Mouse (Mus musculus): Measurements from ENCODE around the gene Sfrp5.
A peak's percentile ranks its signal among the peaks of the same experiment; 100 is the strongest.

Gene Sfrp5

DNA sequence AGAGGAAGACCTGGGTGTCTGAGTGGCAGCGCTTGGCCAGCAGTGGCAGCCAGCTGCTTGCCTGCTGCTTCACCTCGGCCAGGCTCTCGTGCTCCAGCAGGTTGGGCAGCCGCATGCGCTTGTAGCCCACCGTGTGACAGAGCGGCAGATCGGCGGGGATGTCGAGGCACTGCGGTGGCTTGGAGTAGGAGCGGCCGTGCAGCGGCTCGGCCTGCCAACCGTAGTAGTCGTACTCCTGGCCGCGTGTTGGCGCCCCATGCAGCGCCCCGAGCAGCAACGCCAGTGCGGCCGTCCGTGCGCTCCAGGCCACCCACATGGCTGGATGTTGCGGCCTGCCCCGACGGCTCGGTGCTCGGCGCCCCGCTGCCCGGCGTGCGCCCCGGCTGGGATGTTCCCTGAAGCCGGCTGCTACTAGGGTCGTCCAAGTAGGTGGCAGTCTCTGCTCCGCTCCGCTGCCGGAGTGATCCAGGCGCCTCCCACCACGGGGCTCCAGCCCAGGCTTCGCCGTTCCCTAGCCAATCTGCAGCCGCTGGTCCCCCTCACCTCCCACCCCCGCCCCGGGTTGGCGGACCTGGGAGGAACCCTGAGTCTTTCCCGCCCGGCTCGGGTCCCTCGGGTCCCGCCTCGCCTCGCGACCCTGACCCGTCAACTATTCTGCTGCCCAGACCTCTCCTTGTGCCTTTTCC is at the start of gene Sfrp5:
Gene Sfrp5, minus strand, starts transcription at position 557 of the 686 bp plus-strand sequence.
- DNase-seq = no peak

DNA sequence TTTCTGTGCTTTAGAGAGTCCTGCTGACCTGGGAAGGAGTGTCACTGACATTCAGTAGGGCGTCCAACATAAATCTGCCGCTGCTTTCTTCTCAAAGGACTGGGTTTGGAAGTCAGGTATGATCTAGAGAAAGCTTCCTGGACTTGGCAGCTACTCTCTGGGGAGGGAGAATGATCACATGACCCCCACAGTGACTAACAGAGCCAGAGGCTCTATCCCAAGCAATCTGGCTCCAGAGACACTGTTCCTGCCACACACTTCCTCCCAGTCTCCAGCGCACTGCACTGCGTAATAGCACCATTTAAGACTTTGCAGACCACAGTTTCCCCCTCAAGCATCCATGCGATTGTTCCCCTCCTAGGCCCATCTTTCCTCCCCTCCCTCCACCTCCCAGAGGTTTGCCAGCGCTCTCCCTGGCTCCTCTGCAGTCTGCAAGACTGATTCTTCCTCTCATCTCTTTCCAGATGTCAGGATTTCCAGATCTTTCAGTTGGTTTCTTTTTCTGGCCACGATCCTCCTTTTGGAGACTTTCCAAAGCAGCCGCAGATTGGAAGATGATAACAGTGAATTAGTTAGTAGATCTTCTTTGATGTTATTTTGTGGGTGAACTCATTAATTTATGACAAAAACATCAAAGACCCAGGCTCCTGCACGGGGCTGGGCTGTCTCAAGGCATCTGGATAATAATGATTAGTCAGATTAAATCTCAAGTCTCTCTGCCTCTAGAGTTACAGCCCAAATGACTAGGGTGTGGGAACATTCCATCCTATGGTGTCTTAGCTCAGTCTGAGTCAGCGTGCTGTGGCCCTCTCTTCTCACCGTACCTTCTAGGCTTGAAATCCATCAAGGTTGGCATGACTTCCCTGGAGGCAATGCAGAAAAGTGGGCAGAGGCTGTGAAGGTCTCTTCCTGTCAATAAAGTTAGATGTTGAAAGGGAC is 48.2 kb upstream of the Sfrp5 start:
- peak in 1 of 2 experiments; percentile 14 for DNase-seq

DNA sequence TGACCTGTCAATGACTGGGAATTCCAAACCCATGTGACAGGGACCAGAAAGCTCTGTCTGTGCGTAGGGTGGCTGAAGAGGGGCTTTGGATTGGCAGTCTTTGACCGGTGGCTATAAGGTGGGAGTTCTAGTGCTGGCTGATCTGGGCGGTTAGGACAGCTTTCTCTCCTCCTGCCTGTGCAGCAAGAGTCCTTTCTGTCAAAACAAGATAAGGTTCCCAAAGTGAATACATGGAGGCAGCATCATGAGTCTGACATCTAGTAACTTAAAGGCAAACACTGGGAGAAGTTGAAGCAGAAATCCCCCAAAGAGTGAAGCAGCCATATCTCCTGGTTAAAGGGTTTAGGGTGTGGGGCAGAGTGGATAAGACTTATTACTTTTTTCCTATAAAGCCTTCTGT is 45.5 kb upstream of the Sfrp5 start, which contains the start of gene Golga7b:
Gene Golga7b, plus strand, starts transcription at position 56 of the 400 bp plus-strand sequence.
- DNase-seq = no peak

DNA sequence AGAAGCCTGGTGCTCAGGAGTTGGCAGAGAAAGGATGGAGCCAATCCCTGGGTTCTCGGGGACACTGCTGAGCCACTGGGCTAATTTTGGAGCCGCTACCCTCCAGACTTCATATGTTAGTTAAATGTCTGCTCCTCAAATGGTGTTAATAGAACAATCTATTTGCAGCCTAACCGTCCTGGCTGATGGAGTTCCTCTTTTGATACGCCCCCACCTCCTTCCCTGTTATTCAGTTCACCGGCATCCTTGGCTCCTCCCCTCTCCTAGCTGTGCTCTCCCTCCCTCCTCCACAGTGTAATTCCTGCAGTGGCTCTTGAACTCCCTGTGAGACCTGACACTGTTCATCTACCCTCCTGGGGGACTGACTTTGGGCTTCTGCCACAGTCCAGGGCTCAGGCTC is 44.6 kb upstream of the Sfrp5 start:
- DNase-seq = peak in 1 of 2 experiments; percentile 9

DNA sequence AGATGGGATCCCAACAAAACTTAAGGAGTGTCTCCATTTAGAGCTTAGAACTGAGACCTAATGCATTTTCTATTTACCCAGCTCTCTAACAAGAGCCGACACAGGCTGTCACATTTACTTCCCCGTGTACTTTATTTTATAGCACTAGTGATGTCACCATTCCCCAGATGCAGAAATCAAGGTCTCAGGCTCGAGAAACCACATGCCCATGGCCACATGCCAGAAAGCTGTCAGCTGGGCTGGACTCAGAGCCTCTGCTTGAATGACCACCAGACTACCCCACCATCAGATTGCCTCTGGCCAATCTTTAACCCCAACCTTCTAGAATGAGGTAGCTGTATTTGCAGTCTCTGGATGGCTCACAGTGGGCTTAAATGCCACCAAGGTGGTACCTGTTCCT is 41.3 kb upstream of the Sfrp5 start:
- DNase-seq = no peak

DNA sequence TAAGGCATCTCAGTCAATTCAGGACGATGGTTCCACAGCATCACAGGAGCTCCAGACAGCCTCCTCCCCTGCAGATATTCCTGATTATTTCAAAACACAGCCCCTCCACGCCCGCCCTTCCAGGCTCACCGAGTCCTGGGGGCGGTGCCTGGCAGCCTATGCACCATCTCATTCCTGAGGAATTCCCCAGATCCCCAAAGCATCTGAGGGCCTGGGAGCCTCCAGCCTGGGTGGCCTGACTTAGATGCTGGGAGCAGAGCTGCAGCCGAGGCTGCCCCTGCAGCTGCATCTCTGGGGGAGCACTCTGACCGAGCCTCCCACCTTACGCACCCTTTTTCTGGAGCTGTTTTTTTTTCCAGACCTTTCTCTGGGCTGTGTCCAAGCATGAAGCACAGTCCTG is 38.8 kb upstream of the Sfrp5 start:
- no peak for DNase-seq

DNA sequence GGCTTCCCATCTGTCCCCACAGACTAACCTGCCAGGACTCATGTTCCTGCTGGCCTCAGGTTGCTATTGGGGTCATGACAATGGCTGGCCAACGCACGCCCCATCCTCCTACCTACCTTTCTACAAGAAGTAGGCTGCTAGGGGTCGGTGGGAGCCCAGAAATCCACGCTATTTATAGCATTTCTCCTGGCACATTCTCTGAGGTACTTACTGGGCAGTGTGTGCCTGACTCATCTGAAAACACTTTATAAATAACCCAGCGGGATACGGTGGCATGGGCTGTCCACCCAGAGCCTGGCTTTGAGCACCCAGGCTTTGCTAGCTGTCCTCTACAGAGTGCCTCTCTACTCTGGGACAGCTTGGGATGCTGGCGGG is 36.3 kb upstream of the Sfrp5 start:
- no peak for DNase-seq

DNA sequence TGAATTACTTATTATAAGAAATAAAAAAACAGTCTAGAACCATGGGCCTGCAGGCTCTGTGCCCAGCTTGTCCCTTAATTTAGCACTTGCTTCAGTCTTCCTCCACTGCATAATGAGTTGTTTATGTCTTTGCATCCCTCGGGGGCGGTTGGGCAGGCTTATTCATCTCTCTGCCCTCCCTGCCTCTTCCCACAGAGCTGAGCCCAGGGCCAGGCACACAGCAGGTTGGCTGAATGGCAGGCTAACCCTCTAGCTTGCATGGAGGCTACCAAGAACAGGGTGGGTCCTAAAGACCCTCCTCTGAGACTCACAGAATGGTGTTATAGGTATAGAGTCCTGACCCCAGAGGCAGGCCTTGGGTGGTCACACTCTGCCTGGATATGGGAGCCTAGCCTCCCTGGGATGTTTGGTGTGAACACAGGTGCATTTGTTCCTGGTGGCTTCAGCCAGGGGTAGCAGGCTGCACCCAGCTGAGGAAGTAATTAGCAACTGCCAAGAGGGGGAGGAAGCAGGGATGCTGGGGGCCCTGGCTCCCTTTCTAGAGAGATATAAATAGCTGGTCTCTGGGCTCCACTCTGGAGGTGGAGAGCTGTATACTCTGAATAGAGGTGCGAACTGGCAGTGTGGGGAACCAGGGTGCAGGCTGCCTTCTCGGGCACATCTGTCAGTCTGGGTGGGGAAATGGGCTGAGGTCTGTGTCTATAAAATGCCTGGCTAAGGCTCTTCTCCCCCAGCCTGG is 35.7 kb upstream of the Sfrp5 start:
- no peak for DNase-seq

DNA sequence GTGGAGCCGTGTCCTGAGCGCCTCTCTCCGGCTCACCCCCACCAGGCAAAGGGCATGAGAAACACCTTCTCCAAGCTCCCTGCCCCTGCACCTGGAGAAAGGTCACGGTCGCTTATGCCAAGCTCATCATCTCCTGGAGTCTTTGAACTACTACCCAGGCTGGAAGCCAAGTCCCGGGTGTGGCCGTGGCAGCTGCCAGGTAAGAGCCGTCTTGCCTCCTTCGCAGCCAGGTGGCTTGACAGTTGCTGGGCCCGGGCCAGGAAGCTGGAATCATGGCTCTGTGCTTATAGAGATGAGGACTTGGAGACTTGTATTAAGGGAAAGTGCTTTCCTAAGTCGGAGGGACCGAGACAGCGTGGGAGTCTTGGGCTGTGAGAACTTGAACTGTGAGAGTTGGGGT is 28.9 kb upstream of the Sfrp5 start:
- no peak for DNase-seq

DNA sequence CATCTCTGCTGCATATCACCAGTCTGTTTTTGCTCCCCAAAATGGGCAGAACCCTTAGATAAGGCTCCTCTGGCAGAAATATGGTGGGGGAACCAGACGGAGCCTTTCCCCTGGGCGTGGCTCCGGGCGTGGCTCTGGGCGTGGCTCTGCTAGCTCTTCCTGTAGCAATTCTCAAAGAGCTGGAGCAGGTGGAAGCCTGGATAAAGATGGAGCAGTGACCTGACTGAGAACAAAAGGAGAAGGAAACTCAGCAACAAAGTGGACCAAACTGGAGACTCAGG is 28.2 kb upstream of the Sfrp5 start:
- DNase-seq = no peak

DNA sequence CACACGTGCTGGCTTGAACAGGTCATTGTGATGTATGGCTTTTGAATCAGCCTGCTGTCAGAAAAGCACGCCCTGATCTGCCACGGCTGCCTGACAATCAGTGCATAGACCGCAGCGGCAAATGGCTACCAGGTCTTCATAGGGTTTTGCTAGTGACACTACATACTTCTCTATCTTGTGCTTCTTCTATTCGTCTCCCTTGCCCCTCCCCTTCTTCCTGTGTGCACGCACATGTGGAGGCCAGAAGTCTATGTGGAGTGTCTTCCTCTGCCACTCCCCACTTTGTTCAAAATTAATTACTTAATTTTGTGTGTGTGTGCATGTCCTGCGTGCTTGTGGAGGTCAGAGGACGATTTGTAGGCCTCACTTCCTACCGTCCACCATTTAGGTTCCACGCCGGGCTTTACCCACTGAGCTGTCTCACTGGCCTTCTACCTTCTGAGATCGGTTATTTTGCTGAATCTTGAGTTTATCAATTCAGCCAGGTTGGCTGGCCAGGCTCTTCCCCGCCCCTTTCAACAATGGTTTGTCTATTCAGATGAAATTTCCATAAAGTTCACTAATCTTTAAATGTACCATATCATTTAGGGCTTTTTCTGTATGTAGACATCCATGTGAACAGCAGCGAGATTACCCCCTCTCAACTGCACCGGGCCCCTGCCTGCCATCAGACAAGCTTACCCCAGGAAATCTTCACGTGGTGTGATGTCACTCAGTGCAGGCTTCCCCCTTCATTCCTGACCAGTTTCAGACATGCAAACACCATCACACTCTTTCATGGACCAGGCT is 27.6 kb upstream of the Sfrp5 start:
- no peak for DNase-seq

DNA sequence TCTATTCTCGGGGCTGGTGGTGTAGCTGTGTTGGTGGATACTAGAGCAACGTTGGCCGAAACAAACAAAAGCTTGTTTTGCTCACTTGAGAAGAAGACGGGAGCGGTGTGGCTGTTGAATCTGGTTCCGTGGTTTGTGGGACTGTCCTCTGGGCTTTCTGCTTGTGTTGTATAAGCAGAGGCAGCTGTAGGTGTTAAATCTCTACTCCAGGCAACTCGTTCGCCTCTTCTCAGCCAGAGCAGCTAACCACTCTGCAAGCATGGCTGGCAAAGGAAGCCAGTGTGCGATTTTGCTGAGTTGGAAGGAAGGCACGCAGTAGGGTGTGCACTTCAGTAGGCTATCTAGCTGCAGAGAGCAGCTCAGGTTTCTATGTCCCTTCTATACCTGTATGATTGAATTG is 24.4 kb upstream of the Sfrp5 start:
- DNase-seq = no peak

DNA sequence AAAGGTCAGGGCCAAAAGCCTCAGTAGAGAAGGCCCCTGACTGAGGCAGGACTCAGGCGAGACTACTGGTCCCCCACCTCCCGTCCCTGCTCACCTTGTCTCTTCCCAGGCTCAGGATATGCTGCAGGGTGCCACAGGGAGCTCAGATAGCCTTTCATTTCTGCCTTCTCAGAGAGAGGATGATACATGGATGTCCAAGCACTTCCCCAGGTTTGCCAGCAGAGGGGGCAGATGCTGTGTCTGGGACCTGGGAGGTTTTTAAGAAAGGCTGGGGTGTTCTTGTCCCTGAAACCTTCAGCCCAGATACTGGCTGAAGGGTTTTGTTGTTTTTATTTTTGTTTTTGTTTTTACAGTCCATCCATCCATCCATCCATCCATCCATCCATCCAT is 15.3 kb upstream of the Sfrp5 start:
- DNase-seq = no peak

DNA sequence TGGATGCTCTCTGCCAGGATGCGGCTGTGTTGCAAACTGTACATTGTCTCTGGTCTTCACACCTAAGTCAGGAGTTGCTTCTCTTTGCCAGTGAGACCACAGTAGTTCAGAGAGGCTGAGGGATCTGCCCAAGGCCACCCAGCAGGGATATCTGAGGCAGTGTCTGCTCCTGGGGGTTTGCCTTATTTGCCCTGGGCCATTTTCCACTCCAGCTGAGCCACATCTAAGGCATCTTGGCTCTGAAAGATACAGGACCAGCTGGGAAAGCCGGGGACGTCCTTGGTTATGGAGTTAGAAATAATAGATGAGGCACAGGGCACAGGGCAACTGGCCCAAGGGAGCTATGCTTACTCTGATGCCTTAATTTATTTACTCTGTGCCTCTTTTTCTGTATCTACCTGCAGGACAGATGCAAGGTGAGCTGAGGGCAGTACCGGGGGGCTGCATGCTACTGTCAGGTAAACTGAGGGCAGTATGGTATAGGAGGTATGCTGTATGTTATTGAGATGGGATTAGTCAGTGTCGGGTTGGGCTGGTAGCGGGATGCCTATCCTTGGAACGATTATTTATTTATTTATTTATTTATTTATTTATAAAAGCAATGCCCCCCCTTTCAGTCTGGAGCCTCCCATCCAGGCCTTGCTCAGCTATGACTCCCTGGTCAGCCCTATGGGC is 14.8 kb upstream of the Sfrp5 start:
- DNase-seq = no peak

DNA sequence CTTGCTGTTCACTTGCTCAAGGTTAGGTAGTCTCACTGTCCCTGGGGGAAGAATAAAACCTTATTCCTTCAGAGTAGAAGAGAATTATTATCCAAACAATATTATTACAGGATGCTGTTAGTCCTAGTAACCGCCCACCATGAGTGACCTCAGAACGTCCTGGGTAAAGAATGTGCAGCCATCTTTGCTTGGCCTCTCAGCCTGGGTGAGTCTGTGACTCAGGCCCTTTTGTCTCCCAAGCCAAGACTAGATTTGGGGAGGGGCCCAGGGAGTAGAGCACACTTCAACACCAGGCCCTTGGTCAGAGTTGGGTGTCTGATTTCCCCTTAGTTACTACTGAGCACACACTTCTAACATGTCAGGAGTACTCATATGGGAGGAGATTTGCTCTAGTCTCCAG is 12.5 kb upstream of the Sfrp5 start:
- DNase-seq = no peak

DNA sequence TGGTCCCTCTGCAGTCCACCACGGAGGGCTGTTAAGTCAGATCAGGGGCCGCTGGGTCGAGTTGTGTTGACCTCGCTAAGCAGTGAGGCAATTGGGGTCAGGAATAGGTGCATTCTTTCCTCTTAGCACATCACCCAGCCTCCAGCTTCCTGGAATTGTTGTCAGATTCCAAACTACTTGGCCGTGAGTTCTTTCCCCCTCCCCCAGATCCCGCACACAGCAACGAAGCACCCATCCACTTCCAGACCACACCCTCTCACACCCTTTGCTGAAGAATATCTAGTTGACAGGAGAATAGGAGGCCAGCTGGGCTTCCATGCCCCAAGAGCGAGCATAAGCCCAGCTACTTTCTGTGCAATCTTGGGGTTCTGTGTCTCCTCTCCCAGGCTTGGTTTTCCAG is 9.9 kb upstream of the Sfrp5 start:
- no peak for DNase-seq

DNA sequence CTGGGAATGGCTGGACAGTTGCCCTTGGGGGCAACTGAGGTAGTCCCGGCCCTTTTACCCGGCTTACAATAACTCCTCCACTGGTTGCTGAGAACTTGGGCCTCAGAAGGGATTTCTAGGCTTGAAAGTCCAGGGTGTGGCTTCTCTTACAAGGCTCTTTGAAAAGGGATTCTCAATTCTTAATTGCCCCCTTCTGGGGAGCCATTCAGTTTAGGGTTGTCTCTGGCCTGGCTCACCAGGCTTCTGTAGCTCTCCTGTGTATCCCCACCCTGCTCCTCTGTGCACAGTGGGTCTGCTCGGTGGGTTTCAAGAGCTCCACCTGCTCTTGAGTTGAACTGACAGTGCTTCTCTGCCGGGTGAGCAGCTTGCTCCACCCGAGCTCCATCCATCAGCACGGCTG is 7.9 kb upstream of the Sfrp5 start:
- DNase-seq = no peak

DNA sequence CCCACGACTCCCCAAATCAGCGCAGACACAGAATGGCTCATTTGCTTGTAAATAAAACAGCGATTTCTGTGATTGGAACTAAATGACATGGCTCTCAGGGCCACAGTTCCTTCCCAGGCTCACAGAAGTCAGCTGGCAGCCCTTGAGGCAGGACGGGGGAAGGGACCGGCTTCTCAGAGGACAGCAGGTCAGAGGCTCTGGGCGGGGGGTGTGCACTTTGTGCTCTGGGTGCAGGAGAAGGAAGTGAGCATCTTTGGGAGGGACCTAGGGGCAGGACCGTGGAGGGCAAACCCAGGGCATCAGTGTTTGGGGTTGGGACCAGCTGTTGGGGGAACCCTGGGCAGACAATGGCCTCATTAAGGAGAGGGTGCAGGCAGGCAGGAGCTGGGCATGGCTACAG is 7.4 kb upstream of the Sfrp5 start:
- DNase-seq = no peak

DNA sequence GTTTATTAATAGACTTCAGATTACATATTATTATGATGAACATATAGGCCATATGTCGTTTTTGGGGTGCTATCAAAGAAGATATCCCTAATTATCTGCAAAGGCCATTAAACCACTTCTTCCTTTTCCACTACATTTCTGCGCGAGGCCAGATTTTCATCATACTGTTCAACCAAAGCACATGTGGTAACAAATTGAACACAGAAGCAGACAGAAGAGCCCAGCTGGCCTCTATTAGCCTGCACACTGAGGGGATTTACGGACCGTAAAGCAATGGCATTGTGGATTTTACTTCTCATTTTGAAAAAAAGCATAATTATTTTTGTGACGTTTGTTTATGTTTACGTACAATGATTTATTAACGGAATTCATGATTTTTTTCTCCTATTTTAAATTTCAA is 3.1 kb upstream of the Sfrp5 start:
- DNase-seq = no peak

DNA sequence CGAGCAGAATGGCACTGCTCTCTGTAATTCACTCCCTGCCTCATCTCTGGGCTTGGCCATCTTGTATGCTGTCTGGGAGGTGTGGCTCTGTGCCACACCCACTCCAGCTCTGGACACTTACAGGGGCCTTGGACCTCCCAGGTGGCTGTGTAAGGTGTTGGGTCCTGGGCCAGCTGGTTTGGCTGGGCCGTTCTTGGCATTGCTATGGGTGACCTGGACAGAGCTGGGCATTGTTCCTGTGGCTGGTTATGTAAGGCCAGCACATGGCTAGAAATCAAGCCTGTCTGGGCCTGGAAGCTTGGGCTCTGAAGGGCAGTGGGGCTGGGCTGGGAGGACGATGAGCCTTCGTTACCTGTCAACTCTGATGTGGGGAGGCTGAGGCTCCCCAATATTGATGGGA is 2.3 kb upstream of the Sfrp5 start:
- no peak for DNase-seq

DNA sequence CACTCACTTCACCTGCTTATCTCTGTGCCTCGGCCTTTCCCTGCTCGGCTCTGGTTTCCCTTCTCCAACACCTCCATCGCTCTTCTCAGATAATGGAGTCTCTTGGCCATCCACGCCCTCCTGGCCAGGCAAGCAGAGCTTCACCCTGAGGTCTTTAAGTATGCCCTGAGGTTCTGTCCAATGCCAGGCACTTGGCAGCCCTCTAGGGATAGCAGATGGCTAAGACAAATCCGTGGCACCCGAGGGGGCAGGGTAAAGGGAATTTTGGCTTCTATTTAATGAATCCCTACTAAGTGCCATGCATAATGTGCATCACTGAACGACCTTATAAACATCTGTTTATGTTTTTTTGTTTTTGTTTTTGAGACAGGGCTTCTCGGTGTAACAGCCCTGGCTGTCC is 415 bp upstream of the Sfrp5 start:
- no peak for DNase-seq

DNA sequence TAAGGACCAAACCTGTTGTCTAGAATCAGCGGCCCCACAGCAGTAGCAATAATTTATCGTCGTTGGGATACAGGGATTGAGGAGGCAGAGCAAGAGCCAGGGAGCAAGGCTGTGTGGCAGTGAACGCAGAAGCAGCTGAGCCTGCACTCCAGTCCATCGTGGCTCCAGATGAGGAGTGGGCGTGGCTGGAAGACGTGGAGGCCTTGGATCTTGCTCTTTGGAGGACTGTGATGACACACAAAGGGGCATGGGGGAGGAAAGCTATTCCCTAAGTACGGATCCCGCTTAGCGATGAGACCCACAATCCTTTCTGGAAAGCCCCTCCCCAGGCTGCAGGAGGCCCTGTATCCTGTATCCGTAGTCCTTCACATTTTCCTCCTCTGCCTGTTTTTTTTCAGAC is 4.0 kb downstream of the Sfrp5 start:
- DNase-seq = peak in 1 of 2 experiments; percentile 8
